Mouse (Mus musculus) midbrain, embryonic 11.5 days (tissue): ENCODE data around the gene Tcap. TPM values are rescaled to one million over a fixed set of nuclear protein-coding genes. Genes with fewer than 3 reads are reported as not detected.
A peak's percentile ranks its signal among the peaks of the same experiment; 100 is the strongest.

Source experiments
- ATAC-seq: fragments of 200-750 bp; cut with Nextera tagmentation; 2 replicates; pipeline ENCODE4 v1.8.0; 2017; ENCODE audit warnings: moderate TSS enrichment, moderate library complexity; ENCODE audit not compliant: low FRiP score
- DNase-seq: peaks from one replicate; pipeline ENCODE4 v3.0.0; 2015; ENCODE audit warnings: low spot score; ENCODE audit errors: missing footprints
- H3K27ac ChIP-seq: fragments of 300-500 bp; sonication (generic); 2 replicates; pipeline ENCODE4 v1.5.1; 2014; ENCODE audit warnings: low read depth, low read length
- H3K27me3 ChIP-seq: fragments of 300-500 bp; sonication (generic); 2 replicates; pipeline ENCODE4 v1.6.1; 2014; ENCODE audit warnings: mild to moderate bottlenecking, low read length, moderate library complexity, mixed read lengths; ENCODE audit not compliant: control insufficient read depth, insufficient read depth
- H3K36me3 ChIP-seq: fragments of 300-500 bp; sonication (generic); 2 replicates; pipeline ENCODE4 v1.6.1; 2014; ENCODE audit warnings: mild to moderate bottlenecking, low read length, moderate library complexity, mixed read lengths; ENCODE audit not compliant: control insufficient read depth, insufficient read depth
- H3K4me1 ChIP-seq: fragments of 300-500 bp; sonication (generic); 2 replicates; pipeline ENCODE4 v1.6.1; 2014; ENCODE audit warnings: low read length; ENCODE audit not compliant: control insufficient read depth, insufficient read depth
- H3K4me2 ChIP-seq: fragments of 300-500 bp; sonication (generic); 2 replicates; pipeline ENCODE4 v1.6.1; 2014; ENCODE audit warnings: mild to moderate bottlenecking, moderate library complexity
- H3K4me3 ChIP-seq: fragments of 300-500 bp; sonication (generic); 2 replicates; pipeline ENCODE4 v1.5.1; 2014; ENCODE audit warnings: low read depth, low read length
- H3K9ac ChIP-seq: fragments of 300-500 bp; sonication (generic); 2 replicates; pipeline ENCODE4 v1.6.1; 2014; ENCODE audit warnings: low read length
- H3K9me3 ChIP-seq: fragments of 300-500 bp; sonication (generic); 2 replicates; pipeline ENCODE4 v1.6.1; 2016; ENCODE audit warnings: low read length; ENCODE audit not compliant: control insufficient read depth
- WGBS: fragments of 180-500 bp; shearing (Covaris S2); extraction: QIAGEN DNeasy Blood & Tissue Kit; methylation state at CpG from one replicate; pipeline ENCODE4 v1.1.7; 2014; 5-methylcytosine and 5-hydroxymethylcytosine counted together
- polyA plus RNA-seq: library from polyadenylated mRNA; unstranded; fragments of >200 nt; fragmentation: Nextera tagmentation; extraction: Ambion mirVana; gene quantifications from 2 replicates; pipeline ENCODE4 v1.2.1, GENCODE M21; 2014

The Tcap gene
- polyA plus RNA-seq, 1 experiment from 2014 or later: not detected

DNA sequence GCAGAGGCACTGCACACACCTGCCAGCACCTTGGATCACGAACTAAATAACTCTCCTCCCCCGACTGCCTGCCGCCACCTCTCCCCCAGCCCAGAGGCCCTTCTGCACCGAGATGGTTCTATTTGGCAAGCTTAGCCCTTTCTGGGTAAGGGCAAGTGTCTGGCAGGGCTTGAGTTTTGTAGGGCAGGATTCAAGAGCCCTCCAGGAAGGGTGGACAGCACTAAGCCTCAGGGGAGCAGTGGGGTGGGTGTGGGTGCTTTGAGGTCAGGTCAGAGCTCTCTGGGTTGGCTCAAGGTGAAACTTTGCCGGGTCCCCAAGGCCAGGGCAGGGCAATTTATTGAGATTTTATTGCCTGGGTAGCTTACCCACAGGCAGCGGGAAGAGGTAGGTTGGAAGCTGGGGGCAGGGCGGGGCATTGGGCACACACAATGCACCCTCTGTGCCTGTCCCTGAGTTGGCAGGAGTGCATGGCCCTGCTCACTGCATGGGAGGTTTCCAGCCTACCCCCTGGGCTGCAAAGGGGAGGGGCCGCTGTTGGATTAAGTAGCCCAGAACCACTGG, 29.9 kb upstream of the Tcap start:
- Histone ChIP-seq H3K4me2 (no peak overlapping the region), H3K9me3 (no peaks in the 10 kb centered on the region), H3K9ac (no peak overlapping the region), H3K4me1 (peaks cover 6% of the 10 kb centered on the region), H3K4me3 (no peak overlapping the region), H3K36me3 (no peaks in the 10 kb centered on the region), H3K27ac (no peak overlapping the region), H3K27me3 (peaks cover 36% of the 10 kb centered on the region)
- no peak for ATAC-seq
- 36% methylated on average over 8 of the region's 8 CpGs for WGBS
- DNase-seq: peak; percentile 57

DNA sequence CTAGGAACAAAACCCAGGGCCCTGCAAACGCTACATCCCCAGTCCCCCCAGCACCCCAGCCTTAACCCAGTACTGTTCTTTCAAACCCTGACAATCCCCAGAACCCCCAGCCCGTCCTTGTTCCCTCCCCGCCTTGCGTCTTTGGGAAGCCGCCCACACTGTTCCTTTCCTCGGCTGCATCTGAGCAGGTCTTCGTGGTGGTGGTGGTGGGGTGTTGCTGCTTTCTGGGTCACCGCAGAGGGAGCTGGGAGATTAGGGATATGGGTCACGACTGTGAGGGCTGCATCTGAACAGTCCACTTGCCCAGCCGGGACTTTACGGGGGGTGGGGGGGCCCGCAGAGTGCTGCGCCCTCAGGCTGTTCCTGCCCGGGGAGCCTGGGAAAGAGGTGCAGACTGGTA, 29.2 kb upstream of the Tcap start:
- no peak for ATAC-seq
- Histone ChIP-seq H3K9ac (no peak overlapping the region), H3K27me3 (peaks cover 29% of the 10 kb centered on the region), H3K27ac (no peak overlapping the region), H3K4me1 (peaks cover 9% of the 10 kb centered on the region), H3K4me3 (no peak overlapping the region), H3K9me3 (no peaks in the 10 kb centered on the region), H3K36me3 (no peaks in the 10 kb centered on the region), H3K4me2 (no peak overlapping the region)
- peak; percentile 41 for DNase-seq
- 59% methylated on average over 14 of the region's 14 CpGs for WGBS

DNA sequence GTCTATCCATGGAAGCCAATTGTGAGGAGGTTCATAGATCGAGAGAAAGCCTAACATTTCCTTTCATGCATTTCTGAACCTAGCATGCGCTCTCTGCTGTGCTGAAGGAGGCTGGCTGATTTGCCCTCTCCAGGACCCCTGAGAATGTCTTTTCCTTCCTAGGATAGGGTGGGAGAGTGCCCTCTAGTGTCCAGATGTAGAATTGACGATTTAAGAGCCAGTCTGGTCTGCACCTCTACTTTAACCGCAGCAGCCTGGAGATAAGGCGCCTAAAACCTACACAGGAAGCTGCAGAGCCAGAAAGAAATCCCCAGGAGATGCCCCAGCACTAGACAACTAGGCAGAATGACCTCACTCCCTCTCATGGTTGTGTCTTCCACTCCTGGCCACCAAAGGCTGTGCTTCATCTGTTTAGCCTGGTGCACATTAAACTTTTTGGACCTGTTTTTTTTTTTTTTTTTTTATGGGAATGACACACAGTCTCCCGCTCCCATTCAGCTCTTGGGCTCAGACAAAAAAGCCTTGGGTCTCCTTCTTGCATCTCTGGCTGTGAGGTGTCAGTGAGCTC, 27.8 kb upstream of the Tcap start:
- Histone ChIP-seq H3K4me3 (no peak overlapping the region), H3K27me3 (peaks cover 15% of the 10 kb centered on the region), H3K4me1 (peaks cover 21% of the 10 kb centered on the region), H3K9ac (no peak overlapping the region), H3K36me3 (no peaks in the 10 kb centered on the region), H3K9me3 (no peaks in the 10 kb centered on the region), H3K27ac (no peak overlapping the region), H3K4me2 (no peak overlapping the region)
- ATAC-seq: no peak
- peak; percentile 95 for DNase-seq
- whole genome bisulfite sequencing: 11% methylated on average over 6 of the region's 6 CpGs

DNA sequence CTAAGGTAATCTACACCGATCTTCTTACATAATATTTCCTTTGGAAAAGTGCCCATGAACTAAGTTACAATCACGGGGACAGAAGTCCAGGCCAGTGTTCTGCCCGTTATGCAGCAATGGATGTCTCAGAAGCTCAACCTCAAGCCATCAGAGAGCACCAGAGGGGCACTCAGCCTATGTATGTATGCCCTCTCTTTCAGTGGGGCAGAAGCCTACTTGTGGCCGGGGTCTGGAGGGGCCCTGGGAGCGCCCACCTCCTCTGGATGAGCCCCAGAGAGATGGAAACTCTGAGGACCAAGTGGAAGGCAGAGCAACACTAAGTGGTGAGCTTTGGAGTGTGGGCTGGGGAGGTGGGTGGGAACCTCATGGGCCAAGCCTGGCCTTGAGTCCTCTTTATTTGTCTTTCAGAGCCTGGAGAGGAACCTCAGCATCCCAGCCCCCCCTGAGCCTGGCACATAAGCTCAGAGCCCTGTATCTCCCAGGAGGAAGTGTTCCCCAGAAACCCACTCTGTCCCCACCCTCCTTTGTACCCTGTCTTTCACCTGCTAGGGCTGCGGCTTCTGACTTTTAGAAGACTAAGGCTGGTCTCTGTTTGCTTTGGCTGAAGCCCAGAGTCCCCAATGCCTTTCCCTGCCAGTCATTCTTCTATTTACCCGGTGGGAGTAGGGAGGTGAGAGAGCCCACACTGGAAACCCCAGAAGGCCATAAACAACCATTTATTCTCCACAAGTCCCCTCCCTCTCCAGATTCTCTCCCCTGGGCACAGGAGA, 26.8 kb upstream of the Tcap start:
- H3K27ac ChIP-seq: no peak overlapping the region
- ATAC-seq (no peak), DNase-seq (peak; percentile 79)
- peaks cover 7% of the 10 kb centered on the region; the same call in 1 of the 2 replicates for H3K27me3 ChIP-seq
- 79% methylated on average over 7 of the region's 7 CpGs for WGBS
- H3K4me2 ChIP-seq: no peak overlapping the region
- no peaks in the 10 kb centered on the region for H3K9me3 ChIP-seq
- no peak overlapping the region for H3K4me3 ChIP-seq
- H3K9ac ChIP-seq: no peak overlapping the region
- H3K36me3 ChIP-seq: no peaks in the 10 kb centered on the region
- peaks cover 31% of the 10 kb centered on the region for H3K4me1 ChIP-seq

DNA sequence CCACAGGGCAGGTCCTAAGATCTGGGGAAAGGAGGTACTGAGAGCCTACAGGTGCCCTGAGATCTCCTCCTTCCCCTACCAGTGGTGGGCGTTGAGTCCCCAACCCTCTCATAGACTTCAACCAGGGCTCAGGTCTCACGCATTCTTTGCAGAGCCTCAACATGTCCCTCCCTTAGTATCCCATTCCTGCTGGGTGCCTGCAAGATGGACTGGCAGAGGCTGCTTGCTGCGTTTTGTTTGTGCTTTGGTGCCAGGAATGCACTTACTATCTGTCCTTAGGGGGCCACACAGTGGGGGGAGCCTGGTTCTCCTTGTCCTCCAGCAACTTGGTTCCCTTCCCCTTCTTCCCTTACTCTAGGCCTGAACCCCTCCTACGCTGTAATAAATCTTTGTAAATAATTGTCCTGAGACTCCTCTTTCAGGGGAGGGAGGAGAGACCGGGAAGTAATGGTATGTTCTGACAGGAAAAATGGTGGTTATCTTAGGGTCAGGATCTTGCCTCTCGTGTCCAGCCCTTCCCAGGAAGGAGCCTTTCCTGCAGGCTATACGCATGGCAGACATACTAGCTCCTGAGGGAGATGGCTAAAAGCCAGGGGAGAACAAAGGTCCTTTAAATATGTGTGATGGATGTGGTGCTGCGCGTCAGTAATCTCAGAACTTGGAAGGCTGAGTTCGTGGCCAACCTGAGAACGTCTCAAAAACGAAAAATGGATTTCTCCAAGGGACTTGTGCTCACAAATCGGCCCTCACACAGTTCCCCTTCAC, 26.0 kb upstream of the Tcap start:
- H3K27me3 ChIP-seq: peaks cover 7% of the 10 kb centered on the region; the same call in 1 of the 2 replicates
- no peaks in the 10 kb centered on the region for H3K9me3 ChIP-seq
- DNase-seq (peak; percentile 68), ATAC-seq (no peak)
- H3K9ac ChIP-seq: peak overlapping the region; percentile 81
- peak overlapping the region; percentile 77 for H3K4me3 ChIP-seq
- H3K27ac ChIP-seq: peak overlapping the region; percentile 30; the same call in 1 of the 2 replicates
- H3K4me2 ChIP-seq: peak overlapping the region; percentile 85
- H3K4me1 ChIP-seq: peaks cover 33% of the 10 kb centered on the region
- H3K36me3 ChIP-seq: no peaks in the 10 kb centered on the region
- WGBS: 12% methylated on average over 13 of the region's 13 CpGs

DNA sequence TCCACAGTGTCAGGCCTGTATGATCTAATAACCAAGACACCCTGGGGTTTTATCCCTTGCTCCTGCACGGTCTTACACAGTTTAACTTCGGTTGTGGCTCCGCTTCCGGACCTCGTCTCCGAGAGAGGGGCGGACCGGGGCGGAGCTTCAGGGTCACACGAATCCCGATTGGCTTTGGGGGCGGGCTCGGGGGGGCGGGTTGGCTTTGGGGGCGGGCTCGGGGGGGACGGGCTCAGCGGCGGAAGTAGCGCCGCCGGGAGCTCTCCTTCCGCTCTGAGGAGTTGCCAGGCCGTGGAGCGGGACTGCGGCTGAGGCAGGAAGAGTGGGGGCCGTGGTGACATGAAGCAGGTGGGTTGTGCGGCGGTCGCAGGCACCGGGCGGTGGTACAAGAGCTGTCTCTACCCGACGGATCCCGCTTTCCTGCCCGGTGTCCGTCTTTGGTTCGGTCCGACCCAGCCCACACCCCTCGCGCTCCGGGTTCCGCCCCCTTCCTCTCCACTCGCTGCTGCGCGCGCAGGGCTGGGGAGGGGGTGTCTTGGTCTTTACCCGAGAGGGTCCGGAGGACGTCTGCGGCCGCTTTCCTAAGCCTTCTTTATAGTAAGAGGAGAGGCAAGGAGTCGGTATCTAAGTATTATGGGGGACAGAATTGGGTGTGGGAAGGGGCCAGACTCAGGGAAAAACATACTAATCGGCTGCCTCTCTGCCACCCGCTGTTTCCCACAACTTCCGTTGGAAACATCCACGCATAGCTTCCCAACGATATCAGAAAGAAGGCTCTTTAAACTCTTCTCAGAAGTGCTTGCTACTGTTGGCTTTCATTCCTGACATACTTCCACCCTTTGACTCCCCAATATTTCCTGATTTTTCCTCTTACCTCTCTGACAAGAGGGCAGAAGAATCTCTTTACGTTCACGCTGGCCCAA, 25.2 kb upstream of the Tcap start, which contains the start of gene Stard3:
Stard3 (plus strand) TSS at position 208 of the 923 bp plus-strand sequence.
- Histone ChIP-seq H3K4me2 (peak within 1 kb of the TSS; percentile 85), H3K36me3 (no peaks in the 10 kb centered on the region), H3K9me3 (no peaks in the 10 kb centered on the region), H3K4me3 (peak within 1 kb of the TSS; percentile 77), H3K9ac (peak within 1 kb of the TSS; percentile 81), H3K4me1 (peaks cover 33% of the 10 kb centered on the region), H3K27me3 (peaks cover 6% of the 10 kb centered on the region; the same call in 1 of the 2 replicates), H3K27ac (peak within 1 kb of the TSS; percentile 71)
- 1% methylated on average over 58 of the region's 60 CpGs for WGBS
- ATAC-seq (peak; percentile 88), DNase-seq (peak; percentile 99)

DNA sequence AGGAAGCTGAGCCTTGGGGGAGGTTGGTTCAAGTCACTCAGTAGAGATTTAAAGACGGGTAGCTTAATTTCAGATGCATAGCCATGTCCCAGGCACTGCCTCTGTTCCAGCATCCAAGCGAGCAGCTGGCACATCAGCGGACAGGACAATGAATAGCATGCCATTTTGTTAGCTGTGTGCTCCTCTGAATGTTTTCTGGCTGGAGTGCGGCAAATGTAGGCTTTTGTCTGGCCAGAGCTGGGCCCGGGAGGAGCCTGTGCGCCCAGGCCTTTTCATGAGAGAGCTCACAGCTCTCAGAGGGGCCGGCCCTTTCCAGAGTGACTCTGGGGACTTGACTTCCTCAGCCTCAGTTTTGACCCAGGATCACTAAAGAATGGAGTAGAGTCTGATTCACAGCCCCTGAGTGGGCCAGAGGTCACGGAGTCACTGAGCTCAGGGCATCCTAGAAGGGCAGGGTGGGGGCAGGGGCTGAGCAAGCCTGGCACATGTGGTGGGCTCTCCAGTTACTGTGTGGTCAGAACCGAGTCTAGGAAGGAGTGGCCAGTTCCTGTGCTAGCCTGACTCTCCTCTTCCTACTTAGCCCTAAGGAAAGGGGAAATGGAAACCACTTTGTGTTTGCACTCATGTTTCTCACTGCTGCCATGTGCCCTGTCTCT, 22.6 kb upstream of the Tcap start:
- Histone ChIP-seq H3K36me3 (no peaks in the 10 kb centered on the region), H3K4me2 (peak overlapping the region; percentile 22), H3K27me3 (no peaks in the 10 kb centered on the region), H3K4me3 (no peak overlapping the region), H3K9ac (peak overlapping the region; percentile 52), H3K9me3 (no peaks in the 10 kb centered on the region), H3K27ac (peak overlapping the region; percentile 68), H3K4me1 (peaks cover 33% of the 10 kb centered on the region)
- WGBS: 39% methylated on average over 9 of the region's 9 CpGs
- DNase-seq (peak; percentile 79), ATAC-seq (no peak)

DNA sequence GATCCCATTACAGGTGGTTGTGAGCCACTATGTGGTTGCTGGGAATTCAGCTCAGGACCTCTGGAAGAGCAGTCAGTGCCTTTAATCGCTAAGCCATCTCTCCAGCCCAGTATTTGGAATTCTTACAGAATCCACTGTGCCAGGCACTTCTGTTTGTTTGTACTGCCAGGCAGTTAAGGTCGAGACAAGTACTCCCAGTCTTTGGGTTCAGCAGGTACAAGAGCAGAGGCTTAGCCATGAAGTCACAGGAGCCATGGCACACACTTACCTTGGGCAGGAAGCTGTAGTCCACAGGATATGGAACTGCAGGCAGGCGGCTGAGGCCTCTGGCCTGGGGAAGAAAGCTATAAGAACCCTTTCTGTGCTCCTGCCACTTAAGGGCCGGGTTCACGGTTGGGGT, 19.8 kb upstream of the Tcap start:
- H3K4me2 ChIP-seq: no peak overlapping the region
- H3K4me3 ChIP-seq: no peak overlapping the region
- H3K4me1 ChIP-seq: peaks cover 30% of the 10 kb centered on the region
- H3K27ac ChIP-seq: no peak overlapping the region
- H3K27me3 ChIP-seq: no peaks in the 10 kb centered on the region
- ATAC-seq (no peak), DNase-seq (peak; percentile 12)
- WGBS: 91% methylated on average over 5 of the region's 5 CpGs
- H3K9ac ChIP-seq: no peak overlapping the region
- H3K36me3 ChIP-seq: no peaks in the 10 kb centered on the region; the same call in 1 of the 2 replicates
- no peaks in the 10 kb centered on the region for H3K9me3 ChIP-seq
